Mouse (Mus musculus) sigmoid colon, adult 10 weeks (tissue): ENCODE measurements around the gene Hspb6. TPM values are rescaled to one million over a fixed set of nuclear protein-coding genes. Genes with fewer than 3 reads are reported as not detected.

Experiments
- polyA plus RNA-seq: library from polyadenylated mRNA; stranded (reverse); fragments of 350-450 nt; fragmentation: Illumina TruSeq; extraction: RNeasy Lipid Tissue Mini Kit (QIAGEN cat#74804); gene quantifications from one replicate; pipeline ENCODE4 v1.2.3, GENCODE M21; 2014; ENCODE audit warnings: low read depth, low replicate concordance

Hspb6 gene
- 35.6 TPM for polyA plus RNA-seq

DNA sequence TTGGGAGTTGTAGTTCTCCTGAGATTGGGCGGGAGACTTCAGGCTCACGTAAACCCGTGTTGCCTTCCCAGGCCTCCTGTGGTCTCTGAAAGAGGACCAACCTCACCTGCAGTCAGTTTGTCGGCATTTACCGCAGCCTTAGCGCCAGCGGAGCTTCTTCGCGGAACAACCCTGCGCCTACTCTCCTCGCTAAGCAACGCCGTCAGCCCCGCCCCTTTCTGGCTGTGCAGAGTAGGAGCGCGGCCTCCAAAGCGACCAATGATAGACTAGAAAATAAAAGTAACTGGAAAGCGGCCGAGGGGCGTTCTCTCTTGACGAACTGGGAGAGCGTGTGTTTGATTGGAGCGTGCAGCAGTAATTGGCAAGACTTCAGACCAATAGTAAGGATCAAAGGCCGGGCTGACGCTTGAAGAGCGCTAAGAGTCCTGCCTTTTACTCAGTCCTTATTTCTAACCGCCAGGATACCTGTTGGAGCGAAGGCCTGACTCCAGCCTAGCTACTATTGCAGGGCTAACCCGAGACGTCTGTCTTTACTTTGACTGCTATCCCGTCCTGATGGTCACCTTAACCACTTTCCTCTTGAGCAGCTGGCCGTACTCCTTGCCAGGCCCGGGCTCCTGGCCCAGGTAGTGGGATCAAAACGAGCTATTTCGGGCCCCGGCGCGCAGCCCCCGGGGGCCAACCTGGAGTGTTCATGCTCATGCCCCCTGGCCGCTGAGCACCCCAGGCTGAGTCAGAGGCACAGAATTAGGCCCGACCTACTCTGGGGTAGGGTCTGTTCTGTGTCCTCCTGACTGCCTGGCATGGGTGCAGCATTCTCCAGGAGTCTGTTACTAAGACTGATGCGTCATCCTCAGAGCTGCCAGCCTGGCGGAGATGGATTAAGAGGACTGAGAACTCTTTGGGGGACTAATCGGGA lies at the start of gene Hspb6, which contains the start of gene Proser3:
TSS of gene Hspb6 (plus strand) at position 77 of the 919 bp plus-strand sequence.
TSS of gene Proser3 (minus strand) at position 198 of the 919 bp plus-strand sequence.

DNA sequence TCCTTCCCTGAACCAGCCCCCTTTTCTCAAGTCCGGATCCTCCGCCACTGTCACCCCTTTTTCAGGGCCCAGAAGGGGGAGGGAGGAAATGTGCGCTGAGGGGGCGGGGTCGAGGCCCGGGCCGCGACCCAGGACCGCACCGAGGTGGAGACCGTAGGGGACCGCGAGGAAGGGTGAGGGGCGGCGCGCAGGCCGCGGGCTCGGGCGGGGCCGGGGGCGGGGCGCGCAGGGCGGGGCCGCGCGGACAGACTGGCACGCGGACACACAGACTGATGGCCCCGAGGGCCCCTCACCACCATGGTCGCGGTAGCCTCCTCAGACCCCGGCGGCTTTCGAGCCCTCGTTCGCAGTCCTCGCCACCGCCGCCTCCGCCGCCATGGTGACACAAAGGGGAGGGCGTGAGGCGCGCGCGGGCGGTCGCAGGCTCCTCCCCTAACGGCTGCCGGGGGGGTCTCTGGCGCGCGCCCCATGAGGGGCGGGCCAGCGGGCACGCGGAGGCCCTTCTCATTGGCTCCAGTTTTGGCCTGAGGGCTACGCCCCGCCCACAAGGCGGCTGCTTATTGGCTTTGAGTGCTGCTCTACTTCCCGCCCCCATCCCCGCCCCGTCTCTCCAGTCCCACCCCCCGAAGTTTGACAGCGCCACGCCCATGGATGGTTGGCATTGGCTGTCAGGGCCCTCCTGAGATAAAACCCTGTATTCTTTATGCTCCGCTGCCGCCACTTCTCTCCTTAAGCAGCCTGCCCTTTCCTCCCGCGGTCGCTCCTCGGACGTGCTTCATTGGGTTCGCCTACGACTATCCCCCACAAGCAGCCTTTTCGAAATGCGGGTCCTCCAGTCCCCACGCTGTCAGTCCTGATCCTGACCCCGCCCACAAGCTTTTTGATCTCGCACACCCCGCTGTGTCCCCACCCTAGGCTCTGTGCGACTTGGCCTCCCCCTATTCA lies 17.1 kb upstream of the Hspb6 start, which contains the start of gene Arhgap33:
TSS of gene Arhgap33 (minus strand) at position 428 of the 945 bp plus-strand sequence.

DNA sequence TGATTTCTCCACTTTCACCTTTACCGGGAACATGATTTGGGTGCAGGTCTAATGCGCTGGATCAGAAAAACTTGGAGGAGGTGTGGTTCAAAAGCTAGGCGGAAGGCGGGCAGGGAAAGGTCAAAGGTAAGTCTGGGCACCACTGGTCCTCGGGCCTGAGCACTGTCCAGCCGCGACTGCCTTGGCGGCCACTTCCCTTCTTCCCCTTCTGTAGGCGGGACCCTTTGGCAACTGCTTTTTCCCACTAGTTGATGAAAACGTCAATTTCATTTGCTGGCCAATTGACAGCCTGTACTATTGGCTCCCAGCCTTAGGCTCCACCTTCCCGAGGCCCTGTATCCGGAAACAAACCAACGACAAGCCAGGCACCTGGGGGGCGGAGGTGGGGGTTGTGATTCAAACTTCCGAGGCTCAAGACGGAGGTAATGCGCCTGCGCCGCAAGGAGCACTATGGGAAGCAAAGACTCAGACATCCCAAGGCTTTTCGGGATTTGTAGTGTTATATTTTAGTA lies 7.5 kb downstream of the Hspb6 start, which contains the start of gene Lin37:
TSS of gene Lin37 (minus strand) at position 396 of the 512 bp plus-strand sequence.

DNA sequence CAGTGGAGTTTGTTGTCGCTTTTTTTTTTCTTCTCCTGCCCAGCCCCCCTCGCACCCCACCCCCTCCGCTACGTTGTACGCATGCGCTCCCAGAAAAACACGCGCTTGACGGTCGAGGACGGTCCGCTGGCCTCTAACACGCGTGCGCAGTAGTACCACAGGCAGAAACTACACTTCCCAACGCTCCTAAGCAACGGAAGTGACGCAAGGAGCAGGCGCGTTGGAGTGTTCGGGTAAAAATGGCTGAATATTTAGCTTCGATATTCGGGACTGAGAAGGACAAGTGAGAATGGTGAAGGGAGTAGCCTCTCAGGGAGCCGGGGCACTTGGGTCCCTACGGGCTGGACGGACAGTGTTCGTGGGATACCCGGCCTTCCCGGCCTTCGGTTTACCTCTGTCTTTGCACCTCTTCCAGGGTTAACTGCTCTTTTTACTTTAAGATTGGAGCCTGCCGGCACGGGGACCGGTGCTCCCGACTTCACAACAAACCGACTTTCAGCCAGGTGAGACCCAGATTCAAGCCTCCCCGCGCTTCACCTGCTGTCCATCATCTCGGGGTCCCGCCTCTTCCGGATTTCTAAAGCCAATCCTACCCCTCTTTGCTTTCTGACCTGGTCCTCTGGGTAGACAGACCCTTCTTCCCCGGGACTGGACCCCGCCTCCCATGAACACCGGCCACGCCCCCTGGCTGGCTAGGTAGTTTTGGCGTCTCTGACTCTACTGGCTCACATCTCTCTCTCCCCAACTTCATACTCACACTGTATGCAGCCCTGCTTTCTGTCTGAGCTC lies 11.3 kb downstream of the Hspb6 start, which contains the start of the genes U2af1l4, Gm49396 and Psenen:
TSS of gene U2af1l4 (plus strand) at position 185 of the 789 bp plus-strand sequence.
TSS of gene Gm49396 (plus strand) at position 228 of the 789 bp plus-strand sequence.
TSS of gene Psenen (minus strand) at position 511 of the 789 bp plus-strand sequence.

DNA sequence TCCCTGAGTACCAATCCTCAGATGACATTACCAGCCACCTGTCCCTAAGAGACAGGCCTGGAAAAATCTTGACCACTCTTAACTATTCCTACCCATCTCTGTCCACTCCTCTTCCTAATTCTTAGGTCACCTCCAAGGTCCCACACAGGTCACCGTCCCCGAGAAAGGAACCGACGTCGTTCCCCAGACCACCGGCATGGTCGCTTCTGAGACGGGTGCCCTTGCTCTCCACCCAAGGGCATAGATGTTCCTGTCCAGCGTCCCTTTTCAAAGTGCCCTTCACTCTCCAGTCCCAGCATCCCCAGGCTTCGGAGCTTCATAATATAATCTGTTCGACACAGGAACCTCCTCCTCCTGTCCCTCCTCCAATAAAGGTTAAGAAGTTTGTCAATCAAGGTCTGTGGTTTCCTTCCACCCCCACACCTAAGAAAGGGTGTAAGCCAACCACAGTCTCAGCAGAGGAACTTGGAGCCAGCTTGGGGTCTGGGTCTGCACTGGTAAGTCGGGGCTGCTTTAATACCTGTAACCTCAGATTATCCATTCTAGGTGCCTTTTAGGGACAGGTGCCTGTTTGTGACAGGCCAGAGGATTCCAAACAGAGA lies 13.1 kb downstream of the Hspb6 start, which contains the start of gene Igflr1:
TSS of gene Igflr1 (plus strand) at position 458 of the 602 bp plus-strand sequence.

DNA sequence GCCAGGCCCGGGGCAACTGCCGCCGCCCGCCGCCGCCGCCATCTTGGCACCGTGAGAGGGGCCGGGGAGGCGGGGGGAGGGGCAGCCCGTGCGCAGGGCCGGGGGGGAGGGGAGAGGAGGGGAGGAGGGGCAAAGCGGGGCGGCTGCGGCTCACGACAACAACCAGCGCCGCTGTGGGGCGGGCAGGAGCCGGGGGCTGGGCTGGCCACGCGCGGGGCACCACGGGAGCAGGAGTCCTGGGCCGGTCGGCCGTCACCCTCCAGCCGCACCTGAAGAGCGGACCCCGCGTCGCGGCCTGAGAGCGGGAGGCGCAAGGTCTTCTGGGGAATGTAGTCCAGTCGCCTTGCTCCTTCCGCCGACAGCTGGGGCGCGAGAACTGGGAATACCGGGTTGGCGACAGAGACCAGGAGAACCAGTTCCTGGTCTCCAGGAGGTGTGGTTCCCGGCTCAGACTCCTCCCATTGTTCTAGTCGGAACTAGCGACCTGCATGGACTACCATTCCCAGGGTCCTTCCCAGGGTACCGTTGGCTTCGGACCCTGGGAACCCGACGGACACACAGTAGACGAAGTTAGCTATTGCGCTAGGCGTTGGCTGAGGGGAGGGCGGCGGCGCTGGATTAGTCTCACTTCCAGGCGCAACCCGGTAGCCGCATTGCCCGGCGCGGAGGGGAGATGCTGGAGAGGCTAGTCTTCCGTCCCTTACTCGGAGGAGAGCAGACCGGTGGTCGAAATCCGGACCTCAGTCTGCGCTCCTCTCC lies 36.9 kb downstream of the Hspb6 start, which contains the start of gene Kmt2b:
TSS of gene Kmt2b (minus strand) at position 51 of the 759 bp plus-strand sequence.

DNA sequence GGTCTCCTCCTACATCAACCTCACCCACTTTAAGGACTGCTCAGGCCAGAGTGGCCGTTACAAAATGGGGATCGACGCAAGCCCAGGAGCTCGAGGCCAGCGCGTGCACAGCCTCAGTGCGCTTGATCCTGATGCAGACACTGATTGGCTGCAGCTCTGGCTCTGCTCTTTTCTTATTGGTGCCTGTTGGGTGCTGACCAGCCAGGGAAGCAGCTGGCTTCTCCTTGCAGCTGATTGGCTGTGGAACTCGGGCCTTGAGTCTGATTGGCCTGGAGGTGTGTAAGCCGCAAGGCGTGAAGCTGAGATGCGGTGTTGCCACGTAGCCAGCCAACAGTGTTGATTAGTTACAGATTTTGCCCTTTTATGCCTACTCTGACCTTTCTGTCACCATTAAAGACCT lies 46.8 kb downstream of the Hspb6 start, which contains the start of gene Zbtb32:
TSS of gene Zbtb32 (minus strand) at position 124 of the 400 bp plus-strand sequence.

Other genes starting within 250 kb of the Hspb6 start
- 5.6 TPM for gene Alkbh6, start 243.5 kb upstream of the Hspb6 start, polyA plus RNA-seq
- gene Syne4, start 237.4 kb upstream of the Hspb6 start, polyA plus RNA-seq, result 1.7 TPM
- gene E130208F15Rik, start 230.4 kb upstream of the Hspb6 start, polyA plus RNA-seq, result 1.8 TPM
- gene Sdhaf1, start 228.3 kb upstream of the Hspb6 start, polyA plus RNA-seq, result 2.2 TPM
- 0.57 TPM for gene Lrfn3, start 189.4 kb upstream of the Hspb6 start, polyA plus RNA-seq
- 2.4 TPM for gene Tyrobp, start 138.4 kb upstream of the Hspb6 start, polyA plus RNA-seq
- not detected for gene Hcst, start 132.3 kb upstream of the Hspb6 start, polyA plus RNA-seq
- gene Nfkbid, start 130.4 kb upstream of the Hspb6 start, polyA plus RNA-seq, result 1.4 TPM
- 3.2 TPM for gene Aplp1, start 106.6 kb upstream of the Hspb6 start, polyA plus RNA-seq
- not detected for gene Kirrel2, start 94.5 kb upstream of the Hspb6 start, polyA plus RNA-seq
- gene Nphs1, start 93.9 kb upstream of the Hspb6 start, polyA plus RNA-seq, result not detected
- not detected for gene Prodh2, start 58.6 kb upstream of the Hspb6 start, polyA plus RNA-seq
- 0.54 TPM for gene Arhgap33, start 17.1 kb upstream of the Hspb6 start, polyA plus RNA-seq
- 2.2 TPM for gene Proser3, start 121 bp downstream of the Hspb6 start, polyA plus RNA-seq
- gene Lin37, start 7.7 kb downstream of the Hspb6 start, polyA plus RNA-seq, result 3.1 TPM
- 9.0 TPM for gene U2af1l4, start 11.1 kb downstream of the Hspb6 start, polyA plus RNA-seq
- 6.2 TPM for gene Gm49396, start 11.2 kb downstream of the Hspb6 start, polyA plus RNA-seq
- 28.7 TPM for gene Psenen, start 11.4 kb downstream of the Hspb6 start, polyA plus RNA-seq
- not detected for gene Igflr1, start 13.2 kb downstream of the Hspb6 start, polyA plus RNA-seq
- 9.5 TPM for gene Kmt2b, start 36.5 kb downstream of the Hspb6 start, polyA plus RNA-seq
- gene Zbtb32, start 46.7 kb downstream of the Hspb6 start, polyA plus RNA-seq, result not detected
- not detected for gene Upk1a, start 60.7 kb downstream of the Hspb6 start, polyA plus RNA-seq
- 1,311 TPM for gene Cox6b1, start 74.0 kb downstream of the Hspb6 start, polyA plus RNA-seq
- gene Etv2, start 83.7 kb downstream of the Hspb6 start, polyA plus RNA-seq, result not detected
- not detected for gene Rbm42, start 98.1 kb downstream of the Hspb6 start, polyA plus RNA-seq
- 3.0 TPM for gene Haus5, start 112.8 kb downstream of the Hspb6 start, polyA plus RNA-seq
- not detected for gene Pmis2, start 119.4 kb downstream of the Hspb6 start, polyA plus RNA-seq
- gene 2200002J24Rik, start 146.7 kb downstream of the Hspb6 start, polyA plus RNA-seq, result not detected
- gene Atp4a, start 160.0 kb downstream of the Hspb6 start, polyA plus RNA-seq, result not detected
- 7.3 TPM for gene Tmem147, start 177.4 kb downstream of the Hspb6 start, polyA plus RNA-seq
- not detected for gene Gapdhs, start 191.5 kb downstream of the Hspb6 start, polyA plus RNA-seq
- 0.69 TPM for gene Sbsn, start 199.3 kb downstream of the Hspb6 start, polyA plus RNA-seq
- 2.5 TPM for gene Dmkn, start 211.6 kb downstream of the Hspb6 start, polyA plus RNA-seq
- gene Krtdap, start 235.7 kb downstream of the Hspb6 start, polyA plus RNA-seq, result not detected